Mouse (Mus musculus): ENCODE measurements at regions not wholly inside any gene's neighbourhood (a gene's known extent, or its start where the extent isn't known, plus 50 kb on each side); places are given as distances from the start of the nearest gene placed in this dataset.

DNA sequence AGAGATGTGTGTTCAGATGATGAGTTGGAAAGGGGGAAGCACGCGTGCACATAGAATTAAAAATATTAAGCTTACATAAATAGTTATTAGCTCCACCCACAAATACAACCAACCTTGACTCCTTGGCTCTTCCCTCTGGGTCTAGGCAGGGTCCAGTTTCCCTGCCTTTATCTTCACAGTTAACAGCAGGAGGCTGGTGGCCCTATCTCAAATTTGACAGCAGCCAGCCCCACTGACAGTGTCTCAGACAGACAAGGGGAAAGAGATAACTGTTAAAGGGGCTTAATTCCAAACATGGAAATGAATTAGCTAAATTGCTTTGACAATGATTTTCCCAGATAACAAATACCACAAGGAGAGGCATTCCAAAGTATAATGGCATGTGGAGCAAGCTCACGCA is 121.2 kb upstream of the Mef2c start:
- TF ChIP-seq CTCF (IDR thresholded peaks at IDR 0.05; ENCODE audit: low read depth, low read length) (no peak), POLR2A (IDR thresholded peaks at IDR 0.05; ENCODE audit: extremely low read depth, insufficient read depth, low read length) (no peak)
- Histone ChIP-seq H3K9ac (ENCODE audit: low read depth, low read length) (no peak overlapping the region), H3K36me3 (ENCODE audit: control insufficient read depth, insufficient read depth, low read length) (no peaks in the 10 kb centered on the region), H3K27me3 (ENCODE audit: control insufficient read depth, insufficient read depth, low read length) (no peaks in the 10 kb centered on the region), H3K4me3 (ENCODE audit: insufficient read depth, low read depth, low read length) (no peak overlapping the region), H3K27ac (replicated peaks; ENCODE audit: insufficient read depth, low read depth, low read length) (no peak overlapping the region), H3K79me2 (ENCODE audit: control insufficient read depth, insufficient read depth, low read length) (no peaks in the 10 kb centered on the region), H3K4me1 (ENCODE audit: control insufficient read depth, insufficient read depth, low read length) (no peaks in the 10 kb centered on the region)
- DNase-seq (ENCODE audit: extremely low read depth, low read depth, low spot score) = no peak
- 88% methylated on average over 3 of the region's 3 CpGs for WGBS

DNA sequence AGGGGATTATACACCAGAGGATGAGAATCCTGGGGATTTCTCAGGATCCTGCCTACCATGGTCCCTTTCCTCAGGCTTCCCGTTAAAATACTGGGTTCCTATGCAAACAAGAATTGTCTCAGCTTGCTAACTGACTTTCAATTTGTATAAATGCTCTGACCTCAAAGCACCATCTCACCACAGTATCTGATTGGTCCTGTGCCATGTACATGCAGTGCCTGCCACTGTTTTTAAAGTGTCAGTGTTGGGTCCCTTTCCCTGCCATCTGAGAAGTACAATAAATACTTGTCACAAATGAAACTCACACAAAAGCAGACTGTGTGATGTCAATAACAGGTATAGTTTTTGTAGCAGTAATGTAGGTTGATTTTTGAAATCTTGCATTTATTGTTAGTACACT is 109.1 kb upstream of the Mef2c start:
- no peak for DNase-seq (ENCODE audit: extremely low read depth, low read depth, low spot score)
- Histone ChIP-seq H3K4me1 (ENCODE audit: control insufficient read depth, insufficient read depth, low read length) (no peaks in the 10 kb centered on the region), H3K27ac (replicated peaks; ENCODE audit: insufficient read depth, low read depth, low read length) (no peak overlapping the region), H3K27me3 (ENCODE audit: control insufficient read depth, insufficient read depth, low read length) (no peaks in the 10 kb centered on the region), H3K4me3 (ENCODE audit: insufficient read depth, low read depth, low read length) (no peak overlapping the region), H3K9ac (ENCODE audit: low read depth, low read length) (no peak overlapping the region), H3K79me2 (ENCODE audit: control insufficient read depth, insufficient read depth, low read length) (no peaks in the 10 kb centered on the region), H3K36me3 (ENCODE audit: control insufficient read depth, insufficient read depth, low read length) (no peaks in the 10 kb centered on the region)
- WGBS = 54% methylated on average over 1 of the region's 1 CpGs
- TF ChIP-seq CTCF (IDR thresholded peaks at IDR 0.05; ENCODE audit: low read depth, low read length) (no peak), POLR2A (IDR thresholded peaks at IDR 0.05; ENCODE audit: extremely low read depth, insufficient read depth, low read length) (no peak)

DNA sequence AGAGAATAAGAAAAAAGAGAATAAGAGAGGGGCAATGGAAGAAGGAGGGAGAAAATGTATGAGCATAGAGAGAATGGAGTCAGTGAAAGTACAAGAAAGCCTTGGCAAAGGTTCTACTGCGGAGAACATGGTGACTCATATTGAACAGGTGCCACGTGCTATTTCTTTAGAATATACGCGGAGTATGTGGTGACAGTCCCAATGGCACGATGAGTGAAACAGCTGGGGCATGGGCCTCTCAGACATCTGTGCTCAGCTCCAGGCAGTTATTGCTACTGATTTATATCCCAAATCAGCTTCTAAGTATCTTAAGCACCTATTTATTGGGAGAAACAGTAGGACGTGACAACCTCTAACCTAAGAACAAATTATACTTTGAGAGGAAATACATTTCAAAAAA is 104.5 kb upstream of the Mef2c start:
- TF ChIP-seq POLR2A (IDR thresholded peaks at IDR 0.05; ENCODE audit: extremely low read depth, insufficient read depth, low read length) (no peak), CTCF (IDR thresholded peaks at IDR 0.05; ENCODE audit: low read depth, low read length) (no peak)
- H3K9ac ChIP-seq (ENCODE audit: low read depth, low read length) = no peak overlapping the region
- no peak overlapping the region for H3K27ac ChIP-seq (replicated peaks; ENCODE audit: insufficient read depth, low read depth, low read length)
- DNase-seq (ENCODE audit: extremely low read depth, low read depth, low spot score) = no peak
- H3K27me3 ChIP-seq (ENCODE audit: control insufficient read depth, insufficient read depth, low read length) = no peaks in the 10 kb centered on the region
- H3K79me2 ChIP-seq (ENCODE audit: control insufficient read depth, insufficient read depth, low read length) = no peaks in the 10 kb centered on the region
- H3K4me3 ChIP-seq (ENCODE audit: insufficient read depth, low read depth, low read length) = no peak overlapping the region
- no peaks in the 10 kb centered on the region for H3K36me3 ChIP-seq (ENCODE audit: control insufficient read depth, insufficient read depth, low read length)
- H3K4me1 ChIP-seq (ENCODE audit: control insufficient read depth, insufficient read depth, low read length) = no peaks in the 10 kb centered on the region
- WGBS = 91% methylated on average over 6 of the region's 6 CpGs

DNA sequence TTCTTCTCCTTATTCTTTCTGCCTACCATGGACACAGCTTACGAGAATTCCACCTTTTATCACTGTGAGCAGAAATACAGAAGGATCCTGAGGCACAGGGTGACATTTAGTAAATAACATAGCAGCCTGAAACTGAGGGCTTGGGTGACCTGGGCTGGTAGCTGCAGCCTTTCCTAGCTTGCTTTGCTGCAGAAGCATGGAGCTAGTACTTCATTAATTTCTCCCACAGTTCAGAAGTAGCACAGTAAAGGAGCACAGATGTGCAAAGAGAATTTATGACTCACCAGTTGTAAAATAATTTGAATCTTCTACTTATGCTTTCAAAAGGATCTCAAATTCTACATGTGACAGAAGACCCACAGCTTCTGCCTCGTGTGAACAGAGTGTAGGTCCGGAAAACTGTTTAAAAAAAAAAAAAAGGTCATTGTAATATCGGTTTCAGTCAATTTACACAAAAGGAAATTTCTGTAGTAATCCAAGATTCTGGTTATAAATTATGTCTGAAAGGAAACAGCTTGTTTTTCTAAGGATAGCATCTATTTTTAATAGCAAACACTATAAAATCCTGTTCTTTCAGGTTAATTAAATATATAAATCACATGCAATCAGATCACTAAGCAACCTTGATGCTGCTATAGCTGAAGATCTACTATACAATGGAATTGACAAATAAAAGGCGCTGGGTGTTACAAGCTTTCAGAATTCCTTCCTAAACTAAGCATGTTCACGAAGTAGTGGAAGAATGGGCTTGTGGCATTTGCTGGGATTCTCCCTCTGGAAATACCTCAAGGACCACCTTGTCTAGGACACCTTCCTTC is 64.0 kb upstream of the Mef2c start:
- no peak for DNase-seq (ENCODE audit: extremely low read depth, low read depth, low spot score)
- H3K9ac ChIP-seq (ENCODE audit: low read depth, low read length) = no peak overlapping the region
- H3K27ac ChIP-seq (replicated peaks; ENCODE audit: insufficient read depth, low read depth, low read length) = no peak overlapping the region
- H3K36me3 ChIP-seq (ENCODE audit: control insufficient read depth, insufficient read depth, low read length) = no peaks in the 10 kb centered on the region
- WGBS = 56% methylated on average over 6 of the region's 6 CpGs
- no peaks in the 10 kb centered on the region for H3K27me3 ChIP-seq (ENCODE audit: control insufficient read depth, insufficient read depth, low read length)
- no peak overlapping the region for H3K4me3 ChIP-seq (ENCODE audit: insufficient read depth, low read depth, low read length)
- no peaks in the 10 kb centered on the region for H3K79me2 ChIP-seq (ENCODE audit: control insufficient read depth, insufficient read depth, low read length)
- no peaks in the 10 kb centered on the region for H3K4me1 ChIP-seq (ENCODE audit: control insufficient read depth, insufficient read depth, low read length)
- no peak for TF ChIP-seq CTCF (IDR thresholded peaks at IDR 0.05; ENCODE audit: low read depth, low read length)
- TF ChIP-seq POLR2A (IDR thresholded peaks at IDR 0.05; ENCODE audit: extremely low read depth, insufficient read depth, low read length) = no peak

DNA sequence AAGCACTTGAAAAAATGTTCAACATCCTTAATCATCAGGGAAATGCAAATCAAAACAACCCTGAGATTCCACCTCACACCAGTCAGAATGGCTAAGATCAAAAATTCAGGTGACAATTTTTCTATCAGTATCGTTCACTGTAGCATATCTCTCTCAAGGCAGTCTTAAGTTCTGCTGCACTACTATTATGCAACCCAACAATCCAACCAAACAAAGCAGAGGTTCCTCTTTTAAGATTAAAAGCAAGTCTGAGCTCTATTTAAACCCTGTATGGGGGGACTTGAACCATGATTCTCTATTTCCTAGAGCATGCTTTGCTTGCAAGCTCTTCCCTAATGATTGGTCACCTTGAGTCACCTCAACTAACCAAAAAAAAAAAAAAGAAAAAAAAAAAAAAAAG is 59.6 kb upstream of the Mef2c start:
- H3K79me2 ChIP-seq (ENCODE audit: control insufficient read depth, insufficient read depth, low read length) = no peaks in the 10 kb centered on the region
- no peak overlapping the region for H3K27ac ChIP-seq (replicated peaks; ENCODE audit: insufficient read depth, low read depth, low read length)
- DNase-seq (ENCODE audit: extremely low read depth, low read depth, low spot score) = no peak
- TF ChIP-seq POLR2A (IDR thresholded peaks at IDR 0.05; ENCODE audit: extremely low read depth, insufficient read depth, low read length) = no peak
- no peak overlapping the region for H3K9ac ChIP-seq (ENCODE audit: low read depth, low read length)
- 82% methylated on average over 1 of the region's 1 CpGs for WGBS
- no peaks in the 10 kb centered on the region for H3K36me3 ChIP-seq (ENCODE audit: control insufficient read depth, insufficient read depth, low read length)
- no peak overlapping the region for H3K4me3 ChIP-seq (ENCODE audit: insufficient read depth, low read depth, low read length)
- no peaks in the 10 kb centered on the region for H3K4me1 ChIP-seq (ENCODE audit: control insufficient read depth, insufficient read depth, low read length)
- H3K27me3 ChIP-seq (ENCODE audit: control insufficient read depth, insufficient read depth, low read length) = no peaks in the 10 kb centered on the region

DNA sequence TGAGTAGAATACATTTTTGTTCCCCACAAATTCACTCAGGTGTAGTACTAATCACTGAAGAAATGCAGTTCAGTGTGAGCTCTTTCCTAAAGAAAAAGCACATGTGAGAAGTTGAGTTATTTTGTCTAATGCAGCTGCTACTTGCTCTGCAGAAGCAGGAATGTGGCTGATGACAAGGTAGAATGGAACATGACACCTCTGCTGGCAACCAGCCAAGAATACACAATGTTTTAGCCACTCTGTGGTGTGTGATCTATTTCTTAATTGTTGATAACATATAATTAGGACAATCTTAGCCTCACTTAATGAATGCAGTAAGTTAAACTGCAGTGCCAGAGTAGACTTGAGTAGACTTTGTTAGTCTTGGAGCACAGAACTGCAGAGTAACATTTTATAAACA is 53.0 kb upstream of the Mef2c start:
- no peak overlapping the region for H3K4me3 ChIP-seq (ENCODE audit: insufficient read depth, low read depth, low read length)
- no peaks in the 10 kb centered on the region for H3K79me2 ChIP-seq (ENCODE audit: control insufficient read depth, insufficient read depth, low read length)
- no peaks in the 10 kb centered on the region for H3K27me3 ChIP-seq (ENCODE audit: control insufficient read depth, insufficient read depth, low read length)
- H3K4me1 ChIP-seq (ENCODE audit: control insufficient read depth, insufficient read depth, low read length) = no peaks in the 10 kb centered on the region
- H3K27ac ChIP-seq (replicated peaks; ENCODE audit: insufficient read depth, low read depth, low read length) = no peak overlapping the region
- TF ChIP-seq POLR2A (IDR thresholded peaks at IDR 0.05; ENCODE audit: extremely low read depth, insufficient read depth, low read length) = no peak
- TF ChIP-seq CTCF (IDR thresholded peaks at IDR 0.05; ENCODE audit: low read depth, low read length) = no peak
- no peaks in the 10 kb centered on the region for H3K36me3 ChIP-seq (ENCODE audit: control insufficient read depth, insufficient read depth, low read length)
- no peak for DNase-seq (ENCODE audit: extremely low read depth, low read depth, low spot score)
- no peak overlapping the region for H3K9ac ChIP-seq (ENCODE audit: low read depth, low read length)

Measured in liver, adult 2 months (tissue).